Mouse (Mus musculus) activated CD4-positive, CD25-positive, alpha-beta regulatory T cell, adult 4 months (primary cell): ENCODE results near the gene Pomp. TPM values are rescaled to one million over a fixed set of nuclear protein-coding genes. Genes with fewer than 3 reads are reported as not detected.

Source experiments
- ATAC-seq: one replicate; pipeline ENCODE4 v1.8.0; 2017
- polyA plus RNA-seq, 2 experiments: library from polyadenylated mRNA; unstranded; fragments of 100-300 nt; shearing (Covaris generic); gene quantifications; one replicate each; pipeline ENCODE4 v1.2.1; 2017

The Pomp gene
- polyA plus RNA-seq, 2 experiments from 2014 or later, result 278 to 593 TPM

DNA sequence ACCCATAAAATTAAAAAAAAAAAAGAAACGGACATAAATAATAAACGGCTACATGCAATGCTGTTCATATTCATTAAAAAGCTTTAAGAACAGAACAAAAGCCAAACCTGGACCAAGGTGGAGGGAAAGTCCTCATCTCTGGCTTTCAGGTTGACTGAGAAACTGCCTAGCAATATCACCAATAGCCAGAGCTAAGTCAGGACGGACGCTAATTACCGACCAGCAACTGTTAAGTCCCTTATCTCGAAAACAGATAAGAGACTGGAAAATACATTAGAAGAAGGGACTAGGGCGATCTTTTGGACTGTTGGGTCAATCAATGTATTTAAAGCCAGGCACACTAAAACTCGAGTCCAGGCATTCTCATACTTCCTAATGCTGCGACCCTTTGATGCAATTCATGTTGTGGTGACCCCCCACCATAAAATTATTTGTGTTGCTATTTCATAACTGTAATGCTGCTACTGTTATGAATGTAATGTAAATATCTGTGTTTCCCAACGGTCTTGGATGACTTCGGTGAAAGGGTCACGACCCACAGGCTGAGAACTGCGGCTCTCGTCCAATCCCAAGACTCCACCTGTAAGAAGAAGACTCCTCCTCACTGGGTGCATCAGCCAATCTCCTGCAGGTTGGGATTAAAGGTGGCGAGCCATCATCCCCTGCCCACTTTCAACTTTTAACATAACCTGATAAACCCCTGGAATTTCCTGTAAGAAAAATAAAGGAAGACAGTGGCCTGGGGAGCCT lies 41.9 kb downstream of the Pomp start:
- no peak for ATAC-seq

DNA sequence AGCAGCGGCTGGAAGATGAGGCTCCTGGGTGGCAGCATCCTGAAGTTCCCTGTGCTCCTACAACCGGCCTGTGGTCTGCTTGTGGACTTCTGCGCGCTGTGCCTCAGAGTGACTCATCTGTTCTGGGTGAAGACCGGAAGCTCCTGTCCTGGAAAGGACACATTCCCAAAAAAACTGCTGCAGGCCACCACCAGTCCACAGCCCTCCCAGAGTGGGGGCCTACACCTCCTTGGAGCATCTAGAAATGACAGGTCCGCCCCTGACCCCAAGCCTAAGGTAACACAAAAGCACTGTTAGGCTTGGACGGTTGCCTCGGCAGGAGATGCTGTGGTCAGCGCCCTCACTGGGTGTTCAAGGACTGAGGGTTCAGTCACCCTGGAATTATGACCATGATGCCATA lies 42.9 kb downstream of the Pomp start:
- no peak for ATAC-seq

GRCm38 (mm10) chr5:147907144-147907543 lies 46.9 kb downstream of the Pomp start:
- ATAC-seq, result no peak

- ATAC-seq, result no peak
Observed at GRCm38 (mm10) chr5:147907851-147908250, 47.6 kb downstream of the Pomp start.

- ATAC-seq, result no peak
Observed at GRCm38 (mm10) chr5:147910807-147911509, 50.7 kb downstream of the Pomp start.

- ATAC-seq, result no peak
Observed at GRCm38 (mm10) chr5:147911744-147912143, 51.5 kb downstream of the Pomp start.

DNA sequence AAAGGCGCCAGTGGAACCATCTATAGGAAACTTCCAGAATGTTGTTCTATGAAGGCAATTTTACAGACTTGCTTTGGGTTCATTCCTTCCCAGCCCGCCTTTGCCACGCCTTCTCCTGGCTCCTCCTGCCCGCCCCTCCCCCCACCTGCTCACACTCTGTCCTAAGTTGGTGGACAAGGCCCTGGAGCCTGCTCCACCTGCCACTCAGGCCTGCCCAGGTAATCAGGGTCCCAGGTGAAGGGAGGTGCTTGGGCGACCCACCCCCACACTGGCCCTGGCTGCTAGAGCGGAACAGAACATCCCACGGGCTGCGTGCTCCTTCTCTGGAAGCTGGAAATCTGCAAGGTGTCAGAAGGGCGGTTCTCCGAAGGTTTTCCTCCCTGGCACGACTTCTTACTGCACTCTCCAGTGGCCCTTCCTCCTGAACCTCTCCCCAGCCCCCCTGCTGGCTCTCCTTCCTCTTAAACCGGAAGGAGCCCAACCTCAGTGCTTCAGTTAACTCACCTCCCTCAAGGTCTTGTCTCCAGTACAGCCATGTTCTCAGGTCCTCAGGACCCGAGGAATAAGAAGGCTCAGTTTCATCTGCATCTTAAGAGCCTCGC lies 53.1 kb downstream of the Pomp start:
- no peak for ATAC-seq

- ATAC-seq, result no peak
Observed at GRCm38 (mm10) chr5:147915038-147915566, 54.8 kb downstream of the Pomp start.

DNA sequence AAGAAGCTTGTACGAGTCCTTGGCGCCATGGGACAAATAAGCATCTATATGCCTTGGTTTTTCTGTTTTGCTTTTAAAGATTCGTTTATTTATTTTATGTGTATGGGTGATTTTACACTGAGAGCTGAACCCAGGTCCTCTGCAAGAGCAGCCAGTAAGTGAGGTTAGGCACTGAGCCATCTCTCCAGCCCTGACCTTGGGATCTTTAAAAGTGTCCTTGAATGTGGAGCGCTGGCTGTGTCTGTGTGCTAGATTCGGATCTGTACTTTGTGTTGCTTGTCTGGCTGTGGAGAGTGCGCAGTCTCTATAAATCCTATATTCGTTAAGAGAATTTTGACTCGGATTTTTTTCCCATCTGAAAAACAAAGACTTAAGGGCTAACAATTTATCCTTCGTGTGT lies 55.9 kb downstream of the Pomp start:
- no peak for ATAC-seq

DNA sequence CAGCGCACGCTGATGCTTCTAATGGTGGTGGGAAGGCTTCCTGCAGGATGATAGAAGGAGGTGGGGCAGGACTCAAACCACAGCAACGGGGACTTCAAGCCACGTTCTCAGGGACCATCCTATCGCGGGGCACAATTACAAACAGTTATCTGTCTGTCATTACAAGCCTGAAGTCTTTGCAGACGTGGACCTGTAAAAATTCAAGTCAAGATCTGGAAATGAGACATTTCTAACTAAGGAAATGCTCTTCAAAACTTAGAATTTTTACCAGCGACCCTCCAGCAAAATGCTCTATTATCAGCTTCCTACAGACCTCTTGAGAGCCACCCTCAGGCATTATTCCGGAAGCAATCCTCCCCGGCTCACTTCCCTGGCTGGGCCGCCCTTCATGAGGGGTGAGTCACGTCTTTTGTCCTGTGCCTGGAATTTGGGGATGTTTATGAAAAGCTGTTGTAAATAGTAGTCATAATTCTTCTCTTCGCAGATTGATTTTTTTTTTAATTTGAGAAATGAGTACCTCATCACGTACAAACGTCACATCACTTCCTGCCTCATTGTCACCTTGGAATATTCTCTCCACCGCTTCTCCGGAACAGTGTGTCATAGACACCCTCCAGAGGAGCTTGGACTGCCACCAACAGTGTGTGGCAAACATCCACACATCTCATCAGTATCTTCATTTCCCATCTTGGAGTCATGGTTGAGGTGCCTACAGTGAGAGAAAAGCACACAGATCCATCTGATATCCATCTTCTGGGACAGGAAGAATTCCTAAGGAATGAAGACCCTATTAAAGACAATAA lies 58.0 kb downstream of the Pomp start:
- no peak for ATAC-seq

- no peak for ATAC-seq
Observed at GRCm38 (mm10) chr5:147924621-147925020, 64.4 kb downstream of the Pomp start.

Other genes with a start within 250 kb of the Pomp start
- gene Flt1, start 134.4 kb upstream of the Pomp start, polyA plus RNA-seq, result not detected
- 10 to 100 TPM; 21.1 to 22.6 TPM for gene Slc46a3, start 34.4 kb downstream of the Pomp start, polyA plus RNA-seq
- gene Mtus2, start 96.9 kb downstream of the Pomp start, polyA plus RNA-seq, result 1 to 10 TPM; 3.9 to 8.1 TPM